Mouse (Mus musculus) liver, embryonic 14.5 days (tissue): ENCODE data around the gene Smim4.

ENCODE experiments used
- CTCF ChIP-seq: IDR thresholded peaks from 2 replicates; pipeline ENCODE4 v1.5.1; 2016; ENCODE audit warnings: antibody characterized with exemption, low read depth, control low read depth
- EP300 ChIP-seq: IDR thresholded peaks from 2 replicates; pipeline ENCODE4 v1.6.1; 2016; ENCODE audit warnings: antibody characterized with exemption, low read depth

GRCm38 (mm10) chr14:31131272-31131821 is 2.6 kb upstream of the Smim4 start:
- TF ChIP-seq CTCF (no peak), EP300 (no peak)
